Mouse (Mus musculus) myocyte (in vitro differentiated cells): ENCODE measurements at regions not wholly inside any gene's neighbourhood (a gene's known extent, or its start where the extent isn't known, plus 50 kb on each side); places are given as distances from the start of the nearest gene placed in this dataset.

ENCODE experiments used
- H3K27me3 ChIP-seq: one replicate; pipeline ENCODE4 v1.6.1; 2011; ENCODE audit not compliant: control insufficient read depth, insufficient read depth, insufficient read length
- H3K36me3 ChIP-seq: one replicate; pipeline ENCODE4 v1.6.1; 2011; ENCODE audit not compliant: control insufficient read depth, insufficient read depth
- H3K4me2 ChIP-seq: one replicate; pipeline ENCODE4 v1.6.1; 2011; ENCODE audit warnings: low read depth, control low read depth
- H3K4me3 ChIP-seq: one replicate; pipeline ENCODE4 v1.5.1; 2011; ENCODE audit warnings: mild to moderate bottlenecking, control low read depth, moderate library complexity
- H3K79me2 ChIP-seq: one replicate; pipeline ENCODE4 v1.6.1; 2011; ENCODE audit not compliant: control insufficient read depth, insufficient read depth
- H3ac ChIP-seq: one replicate; pipeline ENCODE4 v1.6.1; 2011; ENCODE audit not compliant: control insufficient read depth, insufficient read length
- CEBPB ChIP-seq: IDR thresholded peaks from 2 replicates; pipeline ENCODE4 v1.6.1; 2011; ENCODE audit warnings: mild to moderate bottlenecking, moderate library complexity; ENCODE audit not compliant: poor library complexity, insufficient read depth, severe bottlenecking
- E2F4 ChIP-seq: IDR thresholded peaks from one replicate; pipeline ENCODE4 v1.6.1; 2011; ENCODE audit warnings: mild to moderate bottlenecking, control low read depth, moderate library complexity; ENCODE audit not compliant: insufficient read depth
- MAX ChIP-seq: IDR thresholded peaks from one replicate; pipeline ENCODE4 v1.6.1; 2011; ENCODE audit warnings: low read depth, mild to moderate bottlenecking, control low read depth
- MYOD1 ChIP-seq, 3 experiments: IDR thresholded peaks; one replicate each; pipeline ENCODE4 v1.6.1; 2011; ENCODE audit warnings: control low read depth in 2 of 3, low read depth in 2 of 3, mild to moderate bottlenecking in 2 of 3, moderate library complexity in 1 of 3; ENCODE audit not compliant: insufficient read length in 2 of 3, control insufficient read depth in 1 of 3
- MYOG ChIP-seq, 3 experiments: IDR thresholded peaks; one replicate each; pipeline ENCODE4 v1.6.1; 2011; ENCODE audit warnings: control low read depth in 2 of 3, low read depth in 2 of 3, mild to moderate bottlenecking in 2 of 3; ENCODE audit not compliant: insufficient read length in 2 of 3, control insufficient read depth in 1 of 3, insufficient read depth in 1 of 3
- POLR2A ChIP-seq: IDR thresholded peaks from one replicate; pipeline ENCODE4 v1.6.1; 2011; ENCODE audit warnings: low read depth, mild to moderate bottlenecking, control low read depth, moderate library complexity; ENCODE audit not compliant: insufficient read length
- POLR2AphosphoS2 ChIP-seq: IDR thresholded peaks from one replicate; pipeline ENCODE4 v1.6.1; 2011; ENCODE audit warnings: low read depth, control low read depth; ENCODE audit not compliant: insufficient read length
- REST ChIP-seq: IDR thresholded peaks from one replicate; pipeline ENCODE4 v1.6.1; 2011; ENCODE audit warnings: mild to moderate bottlenecking, control low read depth, moderate library complexity; ENCODE audit not compliant: insufficient read depth, insufficient read length
- SRF ChIP-seq: IDR thresholded peaks from one replicate; pipeline ENCODE4 v1.6.1; 2011; ENCODE audit warnings: low read depth; ENCODE audit not compliant: control insufficient read depth, insufficient read length
- TCF12 ChIP-seq: IDR thresholded peaks from one replicate; pipeline ENCODE4 v1.6.1; 2011; ENCODE audit warnings: mild to moderate bottlenecking, control low read depth; ENCODE audit not compliant: poor library complexity, insufficient read depth, severe bottlenecking
- TCF3 ChIP-seq: IDR thresholded peaks from one replicate; pipeline ENCODE4 v1.6.1; 2011; ENCODE audit warnings: low read depth, control low read depth; ENCODE audit not compliant: insufficient read length
- USF1 ChIP-seq: IDR thresholded peaks from one replicate; pipeline ENCODE4 v1.6.1; 2011; ENCODE audit warnings: low read depth, mild to moderate bottlenecking, control low read depth, moderate library complexity

- Histone ChIP-seq H3K4me3 (no peak overlapping the region), H3K36me3 (no peaks in the 10 kb centered on the region), H3ac (no peak overlapping the region), H3K79me2 (no peaks in the 10 kb centered on the region), H3K27me3 (no peaks in the 10 kb centered on the region), H3K4me2 (peak overlapping the region; percentile 50)
- TF ChIP-seq CEBPB (no peak), POLR2A (no peak), MYOD1 (IDR thresholded peaks at IDR 0.05; ENCODE audit: control insufficient read depth in 1 of 3, insufficient read length in 2 of 3, low read depth in 2 of 3) (no peak), POLR2AphosphoS2 (no peak), REST (no peak), MAX (no peak), TCF12 (no peak), E2F4 (no peak), SRF (no peak), TCF3 (no peak), USF1 (no peak), MYOG (IDR thresholded peaks at IDR 0.05; ENCODE audit: control insufficient read depth in 1 of 3, insufficient read depth in 1 of 3, insufficient read length in 2 of 3, low read depth in 2 of 3) (no peak)
These were observed 86.9 kb upstream of the Kcnj16 start for GRCm38 (mm10) chr11:110880971-110881370.

GRCm38 (mm10) chr11:110889354-110890151 lies 78.3 kb upstream of the Kcnj16 start:
- TF ChIP-seq MYOG (IDR thresholded peaks at IDR 0.05; ENCODE audit: control insufficient read depth in 1 of 3, insufficient read depth in 1 of 3, insufficient read length in 2 of 3, low read depth in 2 of 3): no peak
- TF ChIP-seq REST: no peak
- TF ChIP-seq TCF12: no peak
- TF ChIP-seq CEBPB: no peak
- TF ChIP-seq POLR2AphosphoS2: no peak
- TF ChIP-seq MYOD1 (IDR thresholded peaks at IDR 0.05; ENCODE audit: control insufficient read depth in 1 of 3, insufficient read length in 2 of 3, low read depth in 2 of 3): no peak
- no peak for TF ChIP-seq MAX
- no peak for TF ChIP-seq POLR2A
- TF ChIP-seq E2F4: no peak
- TF ChIP-seq USF1: no peak
- TF ChIP-seq SRF: no peak
- no peak for TF ChIP-seq TCF3
- no peak overlapping the region for H3K4me3 ChIP-seq
- H3K36me3 ChIP-seq: no peaks in the 10 kb centered on the region
- no peaks in the 10 kb centered on the region for H3K27me3 ChIP-seq
- no peak overlapping the region for H3ac ChIP-seq
- no peaks in the 10 kb centered on the region for H3K79me2 ChIP-seq
- H3K4me2 ChIP-seq: no peak overlapping the region

GRCm38 (mm10) chr11:110890411-110890810 lies 77.4 kb upstream of the Kcnj16 start:
- H3K36me3 ChIP-seq: no peaks in the 10 kb centered on the region
- H3ac ChIP-seq: no peak overlapping the region
- no peaks in the 10 kb centered on the region for H3K79me2 ChIP-seq
- H3K4me2 ChIP-seq: no peak overlapping the region
- H3K27me3 ChIP-seq: no peaks in the 10 kb centered on the region
- TF ChIP-seq POLR2A: no peak
- TF ChIP-seq USF1: no peak
- no peak for TF ChIP-seq POLR2AphosphoS2
- no peak for TF ChIP-seq TCF3
- TF ChIP-seq CEBPB: no peak
- no peak for TF ChIP-seq SRF
- no peak for TF ChIP-seq REST
- no peak for TF ChIP-seq MAX
- TF ChIP-seq E2F4: no peak
- no peak for TF ChIP-seq MYOG (IDR thresholded peaks at IDR 0.05; ENCODE audit: control insufficient read depth in 1 of 3, insufficient read depth in 1 of 3, insufficient read length in 2 of 3, low read depth in 2 of 3)
- TF ChIP-seq TCF12: no peak
- no peak for TF ChIP-seq MYOD1 (IDR thresholded peaks at IDR 0.05; ENCODE audit: control insufficient read depth in 1 of 3, insufficient read length in 2 of 3, low read depth in 2 of 3)
- no peak overlapping the region for H3K4me3 ChIP-seq

DNA sequence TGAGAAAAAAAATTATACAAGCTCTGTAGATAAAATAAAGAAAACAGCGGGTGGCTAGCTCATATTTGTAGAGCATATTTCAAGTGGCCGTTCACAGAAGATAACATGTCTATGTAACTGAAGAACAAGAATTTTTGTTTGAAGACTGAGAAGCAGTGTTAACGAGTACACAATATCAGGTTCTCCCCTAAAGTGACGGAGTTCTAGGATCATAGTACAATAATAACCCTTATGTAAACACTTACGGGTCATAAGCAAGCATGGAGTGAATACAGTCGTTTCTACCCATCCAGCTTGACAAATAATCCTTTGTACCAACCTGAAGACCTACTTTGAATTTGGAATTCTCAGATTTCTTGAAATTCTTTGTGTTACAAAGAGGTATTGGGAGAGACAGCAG lies 64.9 kb upstream of the Kcnj16 start:
- Histone ChIP-seq H3K27me3 (no peaks in the 10 kb centered on the region), H3K4me2 (no peak overlapping the region), H3K36me3 (no peaks in the 10 kb centered on the region), H3K79me2 (no peaks in the 10 kb centered on the region), H3K4me3 (no peak overlapping the region), H3ac (no peak overlapping the region)
- TF ChIP-seq CEBPB (no peak), MYOD1 (IDR thresholded peaks at IDR 0.05; ENCODE audit: control insufficient read depth in 1 of 3, insufficient read length in 2 of 3, low read depth in 2 of 3) (no peak), MYOG (IDR thresholded peaks at IDR 0.05; ENCODE audit: control insufficient read depth in 1 of 3, insufficient read depth in 1 of 3, insufficient read length in 2 of 3, low read depth in 2 of 3) (no peak), REST (no peak), SRF (no peak), POLR2A (no peak)
